Mouse (Mus musculus) forebrain, embryonic 11.5 days (tissue): ENCODE measurements around the gene Osm. TPM values are rescaled to one million over a fixed set of nuclear protein-coding genes. Genes with fewer than 3 reads are reported as not detected.

Experiments
- ATAC-seq: fragments of 200-750 bp; cut with Nextera tagmentation; replicated peaks from 2 replicates; pipeline ENCODE4 v1.8.0; 2017; ENCODE audit warnings: moderate TSS enrichment; ENCODE audit not compliant: low FRiP score
- DNase-seq: peaks from one replicate; pipeline ENCODE4 v3.0.0-alpha.2; 2017; ENCODE audit warnings: low spot score
- H3K27ac ChIP-seq: fragments of 300-500 bp; sonication (generic); 2 replicates; pipeline ENCODE4 v1.5.1; 2014; ENCODE audit warnings: low read depth, low read length
- H3K27me3 ChIP-seq: fragments of 300-500 bp; sonication (generic); 2 replicates; pipeline ENCODE4 v1.6.1; 2014; ENCODE audit warnings: mild to moderate bottlenecking, low read length, mixed read lengths; ENCODE audit not compliant: control insufficient read depth, insufficient read depth
- H3K36me3 ChIP-seq: fragments of 300-500 bp; sonication (generic); 2 replicates; pipeline ENCODE4 v1.6.1; 2014; ENCODE audit warnings: mild to moderate bottlenecking, low read length, moderate library complexity, mixed read lengths; ENCODE audit not compliant: control insufficient read depth, insufficient read depth
- H3K4me1 ChIP-seq: fragments of 300-500 bp; sonication (generic); replicated peaks from 2 replicates; pipeline ENCODE4 v1.6.1; 2014; ENCODE audit warnings: low read length, mixed read lengths; ENCODE audit not compliant: control insufficient read depth, insufficient read depth
- H3K4me2 ChIP-seq: fragments of 300-500 bp; sonication (generic); 2 replicates; pipeline ENCODE4 v1.6.1; 2014; ENCODE audit warnings: low read depth, mild to moderate bottlenecking, low read length, moderate library complexity, mixed read lengths; ENCODE audit not compliant: severe bottlenecking
- H3K4me3 ChIP-seq: fragments of 300-500 bp; sonication (generic); 2 replicates; pipeline ENCODE4 v1.5.1; 2014; ENCODE audit warnings: low read depth, low read length
- H3K9ac ChIP-seq: fragments of 300-500 bp; sonication (generic); 2 replicates; pipeline ENCODE4 v1.6.1; 2014; ENCODE audit warnings: low read length
- H3K9me3 ChIP-seq: fragments of 300-500 bp; sonication (generic); 2 replicates; pipeline ENCODE4 v1.6.1; 2016; ENCODE audit warnings: low read length, mixed read lengths; ENCODE audit not compliant: control insufficient read depth
- WGBS: fragments of 180-500 bp; shearing (Covaris S2); extraction: QIAGEN DNeasy Blood & Tissue Kit; methylation state at CpG from one replicate; pipeline ENCODE4 v1.1.7; 2014; 5-methylcytosine and 5-hydroxymethylcytosine counted together
- polyA plus RNA-seq: library from polyadenylated mRNA; unstranded; fragments of >200 nt; fragmentation: Nextera tagmentation; extraction: Ambion mirVana; gene quantifications from 2 replicates; pipeline ENCODE4 v1.2.1, GENCODE M21; 2014

Osm gene
- polyA plus RNA-seq, 1 experiment from 2014 or later, result not detected

GRCm38 (mm10) chr11:4240151-4240550 lies 3.9 kb downstream of the Osm start:
- Histone ChIP-seq H3K4me1 (no peaks in the 10 kb centered on the region), H3K27me3 (no peaks in the 10 kb centered on the region), H3K4me2 (no peak overlapping the region), H3K27ac (no peak overlapping the region), H3K4me3 (no peak overlapping the region), H3K36me3 (no peaks in the 10 kb centered on the region), H3K9ac (no peak overlapping the region), H3K9me3 (no peaks in the 10 kb centered on the region)
- no peak for ATAC-seq
- DNase-seq, result no peak
- 87% methylated on average over 7 of the region's 7 CpGs for whole genome bisulfite sequencing

- Histone ChIP-seq H3K9me3 (no peaks in the 10 kb centered on the region), H3K4me1 (no peaks in the 10 kb centered on the region), H3K4me2 (no peak overlapping the region), H3K27me3 (no peaks in the 10 kb centered on the region), H3K36me3 (no peaks in the 10 kb centered on the region), H3K27ac (no peak overlapping the region), H3K9ac (no peak overlapping the region), H3K4me3 (no peak overlapping the region)
- 77% methylated on average over 4 of the region's 4 CpGs for WGBS
- DNase-seq, result no peak
- no peak for ATAC-seq
Measured at GRCm38 (mm10) chr11:4241180-4241579, 5.0 kb downstream of the Osm start.

GRCm38 (mm10) chr11:4246126-4246525 lies 9.9 kb downstream of the Osm start:
- no peak for DNase-seq
- ATAC-seq, result no peak
- no peak overlapping the region for H3K4me3 ChIP-seq
- H3K4me1 ChIP-seq, result no peaks in the 10 kb centered on the region
- no peaks in the 10 kb centered on the region for H3K27me3 ChIP-seq
- H3K36me3 ChIP-seq, result no peaks in the 10 kb centered on the region
- H3K27ac ChIP-seq, result no peak overlapping the region
- H3K4me2 ChIP-seq, result no peak overlapping the region
- 72% methylated on average over 6 of the region's 6 CpGs for WGBS
- no peak overlapping the region for H3K9ac ChIP-seq
- H3K9me3 ChIP-seq, result no peaks in the 10 kb centered on the region

GRCm38 (mm10) chr11:4246623-4247022 lies 10.4 kb downstream of the Osm start:
- Histone ChIP-seq H3K4me2 (no peak overlapping the region), H3K9ac (no peak overlapping the region), H3K4me1 (no peaks in the 10 kb centered on the region), H3K27ac (no peak overlapping the region), H3K27me3 (no peaks in the 10 kb centered on the region), H3K4me3 (no peak overlapping the region), H3K9me3 (no peaks in the 10 kb centered on the region), H3K36me3 (no peaks in the 10 kb centered on the region)
- no peak for ATAC-seq
- DNase-seq, result no peak
- 74% methylated on average over 4 of the region's 4 CpGs for WGBS

- 77% methylated on average over 14 of the region's 14 CpGs for WGBS
- DNase-seq (no peak), ATAC-seq (no peak)
- Histone ChIP-seq H3K9me3 (no peaks in the 10 kb centered on the region), H3K4me1 (no peaks in the 10 kb centered on the region), H3K4me3 (no peak overlapping the region), H3K9ac (no peak overlapping the region), H3K27ac (no peak overlapping the region), H3K27me3 (no peaks in the 10 kb centered on the region), H3K4me2 (no peak overlapping the region), H3K36me3 (no peaks in the 10 kb centered on the region)
Measured at GRCm38 (mm10) chr11:4247201-4247959, 11.2 kb downstream of the Osm start.

- Histone ChIP-seq H3K4me3 (no peak overlapping the region), H3K27ac (no peak overlapping the region), H3K4me2 (no peak overlapping the region), H3K9me3 (no peaks in the 10 kb centered on the region), H3K4me1 (no peaks in the 10 kb centered on the region), H3K27me3 (no peaks in the 10 kb centered on the region), H3K9ac (no peak overlapping the region), H3K36me3 (no peaks in the 10 kb centered on the region)
- 93% methylated on average over 3 of the region's 3 CpGs for WGBS
- DNase-seq, result no peak
- ATAC-seq, result no peak
Measured at GRCm38 (mm10) chr11:4249151-4249550, 12.9 kb downstream of the Osm start.

GRCm38 (mm10) chr11:4250290-4250689 lies 14.1 kb downstream of the Osm start:
- DNase-seq, result no peak
- Histone ChIP-seq H3K4me1 (no peaks in the 10 kb centered on the region), H3K4me3 (no peak overlapping the region), H3K36me3 (no peaks in the 10 kb centered on the region), H3K9ac (no peak overlapping the region), H3K9me3 (no peaks in the 10 kb centered on the region), H3K4me2 (no peak overlapping the region), H3K27me3 (no peaks in the 10 kb centered on the region), H3K27ac (no peak overlapping the region)
- ATAC-seq, result no peak
- 73% methylated on average over 7 of the region's 7 CpGs for WGBS

- H3K4me3 ChIP-seq, result no peak overlapping the region
- no peaks in the 10 kb centered on the region for H3K36me3 ChIP-seq
- no peak overlapping the region for H3K4me2 ChIP-seq
- H3K27ac ChIP-seq, result no peak overlapping the region
- no peak overlapping the region for H3K9ac ChIP-seq
- ATAC-seq, result no peak
- DNase-seq, result no peak
- no peaks in the 10 kb centered on the region for H3K9me3 ChIP-seq
- H3K27me3 ChIP-seq, result no peaks in the 10 kb centered on the region
- WGBS, result 84% methylated on average over 3 of the region's 3 CpGs
- no peaks in the 10 kb centered on the region for H3K4me1 ChIP-seq
Measured at GRCm38 (mm10) chr11:4251376-4251775, 15.2 kb downstream of the Osm start.

GRCm38 (mm10) chr11:4252886-4253285 lies 16.7 kb downstream of the Osm start:
- H3K4me3 ChIP-seq, result no peak overlapping the region
- H3K27me3 ChIP-seq, result no peaks in the 10 kb centered on the region
- no peaks in the 10 kb centered on the region for H3K9me3 ChIP-seq
- no peak for DNase-seq
- H3K4me2 ChIP-seq, result no peak overlapping the region
- H3K4me1 ChIP-seq, result no peaks in the 10 kb centered on the region
- ATAC-seq, result no peak
- H3K9ac ChIP-seq, result no peak overlapping the region
- no peaks in the 10 kb centered on the region for H3K36me3 ChIP-seq
- no peak overlapping the region for H3K27ac ChIP-seq
- 73% methylated on average over 2 of the region's 2 CpGs for WGBS
